Mouse (Mus musculus): ENCODE data around the gene Senp1. TPM values are rescaled to one million over a fixed set of nuclear protein-coding genes. Genes with fewer than 3 reads are reported as not detected.

The Senp1 gene
- total RNA-seq (2021), result 10 to 100 TPM in 1 of 2 experiments, 1 to 10 TPM in 1; 9.6 to 13.3 TPM
- long read RNA-seq, experiment 1, full-length matches to known transcripts, result 7 of 17 reads
- long read RNA-seq, experiment 1, partial matches to known transcripts, result 0 of 17 reads
- long read RNA-seq, experiment 1, other reads (novel, unspliced or antisense), result 10 of 17 reads
- long read RNA-seq, experiment 2, partial matches to known transcripts, result 0 of 12 reads
- long read RNA-seq, experiment 2, other reads (novel, unspliced or antisense), result 10 of 12 reads

- peak; percentile 88 for DNase-seq
Observed at GRCm38 (mm10) chr15:98093121-98094011, at the start of gene Senp1. Gene Senp1, minus strand, starts transcription at chr15:98093744.

DNA sequence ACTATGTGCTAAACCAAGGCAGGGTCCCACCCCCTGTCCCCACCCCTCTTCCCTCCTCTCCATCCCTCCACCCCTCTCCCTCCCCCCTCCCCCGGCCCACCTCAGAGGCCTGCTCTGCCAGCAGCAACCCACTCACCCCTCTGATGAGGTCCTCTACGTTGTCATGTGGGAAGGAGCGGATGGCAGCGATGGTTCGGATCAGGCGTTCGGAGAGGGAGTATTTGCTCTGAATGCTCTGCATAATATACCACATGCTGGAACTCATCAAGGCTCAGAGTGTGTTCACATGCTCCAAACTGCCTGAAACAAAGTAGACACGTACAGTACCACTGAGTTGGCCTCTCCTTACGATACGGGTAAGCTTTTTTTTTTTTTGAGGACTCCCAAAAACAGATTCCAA, 49.0 kb upstream of the Senp1 start:
- DNase-seq, result no peak

GRCm38 (mm10) chr15:98140809-98141208, 47.3 kb upstream of the Senp1 start:
- no peak for DNase-seq

DNA sequence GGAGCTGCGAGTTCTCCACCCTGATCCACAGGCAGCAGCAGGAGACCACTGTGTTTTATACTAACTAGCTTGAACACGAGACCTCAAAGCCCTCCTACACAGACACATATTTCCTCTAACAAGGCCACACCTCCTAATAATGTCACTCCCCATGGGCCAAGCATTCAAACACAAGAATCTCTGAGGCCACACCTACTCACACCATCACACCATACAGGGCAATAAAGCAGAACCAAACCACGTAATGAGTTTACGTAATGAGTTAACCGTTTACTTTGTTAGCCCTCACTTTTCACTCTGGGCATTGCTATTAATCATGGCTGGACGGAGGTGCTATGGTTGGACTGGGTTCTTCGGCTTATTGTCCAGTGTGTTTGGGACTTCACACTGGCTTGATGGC, 46.2 kb upstream of the Senp1 start:
- DNase-seq, result no peak

DNA sequence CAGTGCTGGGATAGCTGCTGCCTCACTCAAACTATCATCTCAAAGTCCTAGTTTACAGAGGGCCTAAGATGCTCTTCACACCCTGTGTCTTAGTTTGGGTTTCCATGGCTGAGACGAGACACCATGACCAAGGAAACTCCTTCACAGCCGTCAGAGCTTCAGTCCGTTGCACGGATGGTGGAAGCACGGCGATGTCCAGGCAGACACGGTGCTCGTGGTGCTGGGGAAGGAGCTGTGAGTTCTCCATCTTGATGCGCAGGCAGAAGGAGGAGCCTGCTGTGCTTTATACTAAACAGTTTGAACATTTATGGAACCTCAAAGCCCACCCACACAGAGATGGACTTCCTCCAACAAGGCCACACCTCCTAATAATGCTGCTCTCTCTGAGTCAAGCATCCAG, 43.3 kb upstream of the Senp1 start:
- DNase-seq, result no peak

DNA sequence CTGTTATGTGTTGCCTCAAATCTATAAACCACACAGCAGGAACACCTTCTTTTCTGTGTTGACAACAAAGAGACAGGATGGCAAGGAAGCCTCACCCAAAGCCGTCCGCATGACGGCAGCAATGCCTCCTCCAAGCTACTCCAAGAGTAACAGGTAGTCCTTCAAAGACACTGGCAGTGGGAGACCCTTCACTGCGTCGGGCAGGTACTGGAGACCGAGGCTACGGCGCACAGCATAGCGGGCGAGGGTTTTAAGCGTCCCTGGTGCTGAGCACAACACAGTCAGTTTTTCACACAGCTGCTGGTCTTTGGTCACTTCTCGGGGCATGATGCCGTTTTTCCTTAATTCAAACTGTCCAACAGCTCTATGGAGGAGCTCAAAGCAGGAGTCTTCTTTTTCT, 42.1 kb upstream of the Senp1 start:
- no peak for DNase-seq

DNA sequence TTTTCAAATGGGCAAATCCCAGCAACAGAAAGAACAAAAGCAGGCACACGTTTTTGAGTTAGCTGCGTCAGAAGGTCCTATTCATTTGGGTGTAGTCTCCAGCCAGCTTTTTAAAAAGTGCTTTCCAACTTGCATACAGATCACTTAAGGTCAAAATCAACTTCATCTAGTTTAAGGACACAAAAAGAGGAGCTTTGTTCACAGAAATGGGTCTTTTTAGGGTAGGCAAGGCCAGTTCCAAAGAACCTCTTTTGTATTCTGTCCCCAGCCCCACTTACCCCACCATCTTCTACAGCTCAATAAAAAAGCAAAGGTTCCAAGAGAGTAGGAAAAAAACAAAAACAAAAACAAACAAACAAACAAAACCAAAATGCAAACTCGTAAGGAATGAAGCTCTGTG, 41.1 kb upstream of the Senp1 start:
- DNase-seq, result no peak

GRCm38 (mm10) chr15:98134034-98134433, 40.5 kb upstream of the Senp1 start:
- DNase-seq, result no peak

- DNase-seq, result peak; percentile 36
Observed at GRCm38 (mm10) chr15:98133471-98133870, 39.9 kb upstream of the Senp1 start.

DNA sequence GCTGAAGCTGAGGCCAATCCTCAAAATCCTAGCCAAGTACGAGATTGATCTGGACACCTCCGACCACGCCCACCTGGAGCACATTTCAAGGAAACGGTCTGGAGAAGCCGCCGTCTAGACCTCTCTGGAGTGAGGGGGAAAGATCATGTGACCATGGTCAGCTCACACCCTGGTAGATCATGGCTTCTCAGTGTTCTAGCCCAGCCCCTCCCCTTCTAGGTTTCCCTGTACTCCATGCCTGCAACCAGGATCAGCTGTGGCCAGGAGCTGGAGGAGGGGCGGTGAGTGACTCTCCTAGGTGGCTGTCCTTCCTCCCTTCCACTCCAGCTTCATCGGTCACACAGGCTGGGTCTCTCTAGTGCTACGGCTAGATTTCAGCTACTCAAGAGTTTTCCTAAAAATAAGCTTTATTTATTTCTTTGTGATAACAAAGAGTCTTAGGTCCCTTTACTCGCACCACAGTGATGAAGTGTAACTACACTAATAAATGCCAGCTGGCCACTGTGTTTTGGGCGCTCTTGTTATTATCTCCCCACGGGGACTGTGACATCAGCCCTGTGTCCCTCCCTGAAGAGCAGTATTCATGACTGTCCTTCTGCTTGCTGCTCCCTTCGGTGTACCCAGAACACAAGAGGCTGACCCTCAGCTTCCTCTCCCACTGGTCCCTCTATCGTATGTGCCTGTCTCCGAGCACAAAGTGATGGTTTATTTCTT, 38.6 kb upstream of the Senp1 start:
- no peak for DNase-seq

- no peak for DNase-seq
Observed at GRCm38 (mm10) chr15:98131451-98131850, 37.9 kb upstream of the Senp1 start.

GRCm38 (mm10) chr15:98131001-98131400, 37.5 kb upstream of the Senp1 start:
- DNase-seq, result no peak

DNA sequence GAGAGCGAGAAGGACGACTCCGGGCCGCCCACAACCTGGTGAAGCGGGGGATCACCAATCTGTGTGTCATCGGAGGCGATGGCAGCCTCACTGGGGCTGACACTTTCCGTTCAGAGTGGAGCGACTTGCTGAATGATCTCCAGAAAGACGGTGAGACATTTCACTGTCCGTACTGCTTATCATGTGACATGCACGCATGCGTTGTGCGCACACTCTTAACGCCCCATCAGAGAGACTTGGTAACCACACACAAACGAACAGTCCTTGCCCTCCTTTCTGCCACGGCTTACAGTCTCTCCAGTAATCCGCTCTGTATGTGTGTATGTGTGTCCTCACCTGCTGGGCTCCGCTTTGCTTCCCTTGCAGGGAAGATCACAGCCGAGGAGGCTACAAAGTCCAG, 27.3 kb upstream of the Senp1 start:
- DNase-seq, result no peak

GRCm38 (mm10) chr15:98119363-98119762, 25.8 kb upstream of the Senp1 start:
- no peak for DNase-seq

DNA sequence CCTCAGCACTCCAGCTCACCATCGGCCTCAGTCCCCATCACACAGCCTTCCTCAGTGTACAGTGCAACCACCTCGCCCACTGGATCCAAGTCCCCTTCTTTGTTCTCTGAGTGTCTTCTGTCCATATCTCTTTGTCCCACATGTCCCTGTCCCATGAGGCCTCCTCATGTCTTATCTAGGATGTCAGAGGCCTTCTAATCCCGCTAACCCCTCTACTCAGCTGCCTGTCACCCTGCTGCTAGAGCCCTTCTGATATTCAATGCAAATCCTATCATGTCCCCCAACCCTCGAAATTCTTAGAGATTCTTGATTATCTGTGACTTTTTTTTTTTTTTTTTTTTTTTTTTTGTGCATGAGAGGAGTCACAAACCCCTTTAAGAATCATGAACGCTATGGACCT, 22.7 kb upstream of the Senp1 start:
- DNase-seq, result no peak

GRCm38 (mm10) chr15:98115779-98116163, 22.2 kb upstream of the Senp1 start:
- no peak for DNase-seq

GRCm38 (mm10) chr15:98114852-98115778, 21.6 kb upstream of the Senp1 start:
- peak; percentile 27 for DNase-seq

DNA sequence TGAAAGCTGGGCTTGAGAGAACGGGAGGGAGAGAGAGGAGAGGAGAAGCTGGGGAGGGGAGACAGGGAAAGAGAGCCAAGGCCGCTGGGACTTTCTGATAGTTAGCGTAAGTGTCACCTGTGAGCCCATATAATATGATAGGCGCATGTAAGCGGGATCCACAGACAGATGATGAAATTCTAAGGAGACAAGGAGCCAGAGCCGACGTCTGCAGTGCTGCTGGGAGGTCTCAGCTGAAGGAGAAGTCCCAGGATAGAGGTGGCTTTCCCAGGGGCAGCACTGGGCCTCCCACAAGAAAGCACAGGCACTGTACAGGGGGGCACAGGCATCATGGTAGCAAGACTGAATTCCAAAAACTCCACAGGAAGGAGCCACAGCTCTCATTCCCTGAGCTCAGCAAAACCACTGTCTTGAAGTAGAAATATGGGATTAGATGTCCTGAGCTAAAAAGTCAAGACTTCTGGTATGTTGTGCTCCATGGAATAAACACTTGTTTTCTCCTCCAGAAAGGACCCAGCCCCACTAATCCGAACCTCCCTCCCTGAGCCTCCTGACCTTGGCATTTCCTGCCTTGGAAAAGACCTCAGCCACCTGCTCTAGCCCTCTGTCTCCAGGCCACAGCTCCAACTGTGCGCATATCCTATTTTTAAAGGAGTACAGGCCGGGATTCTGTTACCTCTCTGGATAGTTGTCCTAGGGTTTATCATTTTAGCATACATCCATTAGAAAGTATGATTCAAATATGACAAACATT, 20.7 kb upstream of the Senp1 start:
- no peak for DNase-seq

GRCm38 (mm10) chr15:98111791-98112190, 18.2 kb upstream of the Senp1 start:
- no peak for DNase-seq

DNA sequence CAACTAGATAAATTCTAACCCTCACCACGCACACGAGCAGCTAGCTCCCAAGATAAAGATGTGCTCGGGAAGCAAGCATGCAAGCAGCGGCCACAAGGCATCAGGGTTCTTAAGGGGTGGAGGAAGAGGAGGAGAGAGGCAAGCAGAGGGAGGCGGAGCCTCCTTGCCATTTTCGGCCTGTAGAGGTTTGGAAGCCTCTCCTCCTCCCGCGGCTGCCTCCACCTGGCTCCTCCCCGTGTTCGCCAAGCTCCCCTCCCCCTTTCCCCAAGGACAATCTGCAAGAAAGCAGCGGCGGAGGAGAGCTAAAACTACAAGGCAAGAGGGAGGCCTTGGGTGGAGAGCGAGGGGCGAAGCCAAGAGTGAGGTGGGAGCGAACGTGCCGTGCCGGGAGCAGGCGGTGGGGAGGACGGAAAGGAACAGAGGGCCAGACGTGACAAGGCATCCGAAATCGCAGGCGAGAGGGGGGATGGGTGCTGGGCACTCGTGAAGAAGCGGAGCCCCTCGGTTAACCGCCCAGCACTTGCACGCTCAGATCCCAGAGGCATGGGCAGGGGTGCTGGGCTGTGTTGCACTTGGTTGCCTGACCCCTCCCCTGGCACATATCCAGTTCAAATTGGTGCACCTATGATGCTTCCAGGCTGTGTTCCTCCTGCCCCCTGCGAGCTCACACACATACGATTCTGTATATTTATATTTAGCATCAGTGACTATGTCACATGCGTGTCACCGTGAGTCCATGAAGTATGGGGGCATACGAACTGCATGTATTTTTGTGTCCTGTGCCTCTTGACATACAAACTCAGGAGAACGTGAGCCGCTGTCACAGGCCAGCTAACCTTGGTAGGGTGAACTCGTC, 15.0 kb upstream of the Senp1 start:
- DNase-seq, result peak; percentile 78
